Mouse (Mus musculus) ovary, adult 10 weeks (tissue): ENCODE data around the gene Olfr862. TPM values are rescaled to one million over a fixed set of nuclear protein-coding genes. Genes with fewer than 3 reads are reported as not detected.

Source experiments
- polyA plus RNA-seq: library from polyadenylated mRNA; stranded (reverse); fragments of 350-450 nt; fragmentation: Illumina TruSeq; extraction: RNeasy Lipid Tissue Mini Kit (QIAGEN cat#74804); gene quantifications from one replicate; pipeline ENCODE4 v1.2.3, GENCODE M21; 2014

Olfr862 gene
- polyA plus RNA-seq: not detected

GRCm38 (mm10) chr9:19887904-19888303 is at the start of gene Olfr862:
Olfr862 (minus strand) TSS chr9:19888004.

GRCm38 (mm10) chr9:19916565-19916964 is 28.8 kb upstream of the Olfr862 start, which contains the start of gene Olfr77:
Olfr77 (plus strand) TSS chr9:19916865.

GRCm38 (mm10) chr9:19849647-19850046 is 38.2 kb downstream of the Olfr862 start, which contains the start of gene Olfr860:
Olfr860 (minus strand) TSS chr9:19849747.

Other genes with a start within 250 kb of the Olfr862 start
- not detected for gene Olfr857, start 178.6 kb downstream of the Olfr862 start, polyA plus RNA-seq
- gene Olfr58, start 107.7 kb downstream of the Olfr862 start, polyA plus RNA-seq: not detected
- gene Olfr859, start 83.1 kb downstream of the Olfr862 start, polyA plus RNA-seq: not detected
- gene Olfr860, start 38.3 kb downstream of the Olfr862 start, polyA plus RNA-seq: not detected
- gene Olfr77, start 28.9 kb upstream of the Olfr862 start, polyA plus RNA-seq: not detected
- gene Olfr866, start 140.0 kb upstream of the Olfr862 start, polyA plus RNA-seq: not detected
- gene Olfr867, start 169.6 kb upstream of the Olfr862 start, polyA plus RNA-seq: not detected
- gene Olfr868, start 210.6 kb upstream of the Olfr862 start, polyA plus RNA-seq: not detected
- gene Olfr869, start 241.0 kb upstream of the Olfr862 start, polyA plus RNA-seq: not detected